Mouse (Mus musculus) heart, embryonic 10.5 days (tissue): ENCODE measurements at regions not wholly inside any gene's neighbourhood (a gene's known extent, or its start where the extent isn't known, plus 50 kb on each side); places are given as distances from the start of the nearest gene placed in this dataset.

ENCODE experiments used
- DNase-seq: peaks from one replicate; pipeline ENCODE4 v3.0.0-alpha.2; 2017; ENCODE audit warnings: low spot score
- H3K27ac ChIP-seq: fragments of 300-500 bp; sonication (generic); 2 replicates; pipeline ENCODE4 v1.5.1; 2016; ENCODE audit warnings: mild to moderate bottlenecking
- H3K27me3 ChIP-seq: fragments of 300-500 bp; sonication (generic); 2 replicates; pipeline ENCODE4 v1.6.1; 2016; ENCODE audit warnings: mild to moderate bottlenecking; ENCODE audit not compliant: poor library complexity, insufficient read depth, severe bottlenecking
- H3K36me3 ChIP-seq: fragments of 300-500 bp; sonication (generic); 2 replicates; pipeline ENCODE4 v1.6.1; 2016; ENCODE audit warnings: mild to moderate bottlenecking, moderate library complexity
- H3K4me1 ChIP-seq: fragments of 300-500 bp; sonication (generic); 2 replicates; pipeline ENCODE4 v1.6.1; 2016; ENCODE audit warnings: mild to moderate bottlenecking
- H3K4me3 ChIP-seq: fragments of 300-500 bp; sonication (generic); 2 replicates; pipeline ENCODE4 v1.5.1; 2016; ENCODE audit warnings: mild to moderate bottlenecking, moderate library complexity
- H3K9me3 ChIP-seq: fragments of 300-500 bp; sonication (generic); 2 replicates; pipeline ENCODE4 v1.6.1; 2016; ENCODE audit warnings: mild to moderate bottlenecking, moderate library complexity
- WGBS: fragments of 180-500 bp; shearing (Covaris S2); methylation state at CpG from one replicate; pipeline ENCODE4 v1.1.7; 2016; 5-methylcytosine and 5-hydroxymethylcytosine counted together

DNA sequence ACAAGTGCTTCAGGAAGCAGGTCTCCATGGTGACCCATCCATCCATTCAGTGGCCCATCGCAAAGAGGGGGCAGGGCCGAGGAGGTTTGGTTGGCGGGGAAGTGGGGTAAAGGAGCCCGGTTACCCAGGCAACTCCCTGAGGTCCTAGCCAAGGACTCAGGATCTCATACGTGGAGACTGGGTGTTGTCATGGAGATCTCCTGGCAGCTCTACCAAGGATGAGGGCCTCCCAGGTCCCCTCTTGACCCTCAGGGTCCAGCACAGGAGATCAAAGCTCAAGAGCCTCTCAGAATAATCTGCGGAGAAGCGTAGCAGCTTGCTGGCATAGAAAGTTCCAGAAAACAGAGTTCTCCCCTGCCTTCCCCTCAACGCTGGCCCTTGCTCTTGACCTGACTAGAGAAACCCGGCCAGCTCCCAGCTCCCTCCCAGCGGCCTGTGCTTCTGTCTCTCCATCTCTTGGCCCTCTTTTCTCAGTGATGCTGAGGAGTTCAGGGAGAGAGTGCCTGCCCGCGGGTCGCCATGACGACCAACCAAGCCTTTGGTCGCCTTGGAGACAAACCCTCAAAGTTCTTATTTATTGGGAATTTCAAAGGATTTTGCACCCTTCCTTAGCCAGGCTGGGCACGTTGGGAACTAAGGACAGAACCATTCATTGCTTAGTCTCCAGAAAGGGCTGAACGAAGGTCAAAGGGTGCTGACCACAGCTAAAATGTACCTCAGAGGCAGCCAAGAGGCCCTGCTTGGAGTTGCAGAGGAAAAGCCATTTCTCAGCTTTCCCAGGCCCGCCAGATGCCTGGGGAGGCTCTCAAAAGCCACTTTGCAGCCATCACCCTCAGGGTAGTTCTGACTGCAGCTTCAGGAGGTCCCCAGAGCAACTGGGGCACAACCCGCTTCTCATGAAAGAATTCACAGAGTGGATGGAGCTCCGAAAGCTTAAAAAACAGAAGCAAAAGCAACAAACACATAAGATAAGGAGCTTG, 60.0 kb downstream of the Ubiad1 start:
- H3K27me3 ChIP-seq, result peaks cover 12% of the 10 kb centered on the region; the same call in 1 of the 2 replicates
- H3K36me3 ChIP-seq, result no peaks in the 10 kb centered on the region
- no peak overlapping the region for H3K27ac ChIP-seq
- H3K4me1 ChIP-seq, result no peaks in the 10 kb centered on the region
- no peaks in the 10 kb centered on the region for H3K9me3 ChIP-seq
- H3K4me3 ChIP-seq, result no peak overlapping the region
- WGBS, result 49% methylated on average over 20 of the region's 20 CpGs
- DNase-seq, result no peak

GRCm38 (mm10) chr4:148380562-148380961, 64.0 kb downstream of the Ubiad1 start:
- Histone ChIP-seq H3K27ac (no peak overlapping the region), H3K9me3 (no peaks in the 10 kb centered on the region), H3K4me3 (no peak overlapping the region), H3K27me3 (0 out of 2 replicates have a peak, but pooled peaks cover 19% of the 10 kb centered on the region), H3K36me3 (no peaks in the 10 kb centered on the region), H3K4me1 (peaks cover 19% of the 10 kb centered on the region)
- no peak for DNase-seq
- WGBS, result 78% methylated on average over 6 of the region's 6 CpGs

DNA sequence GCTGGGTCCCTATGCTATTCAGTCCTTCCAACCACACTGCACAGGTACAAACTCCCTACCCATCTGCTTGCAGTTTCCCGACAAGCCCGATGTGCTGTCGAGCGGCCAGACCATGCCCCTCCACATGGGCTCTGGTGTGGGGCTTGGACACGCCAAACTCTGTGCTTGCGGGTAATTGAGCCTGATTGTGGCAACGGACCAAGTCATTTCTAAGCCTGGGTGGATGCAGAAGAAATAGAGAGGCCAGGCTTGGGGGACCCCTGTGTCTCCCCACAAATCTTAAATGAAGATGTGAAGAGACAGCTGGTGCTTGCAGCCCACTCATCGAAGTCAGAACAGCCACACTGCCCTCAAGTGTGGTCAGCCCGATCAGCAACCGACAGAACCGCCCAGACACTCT, 66.1 kb downstream of the Ubiad1 start:
- Histone ChIP-seq H3K9me3 (no peaks in the 10 kb centered on the region), H3K36me3 (no peaks in the 10 kb centered on the region), H3K27me3 (0 out of 2 replicates have a peak, but pooled peaks cover 19% of the 10 kb centered on the region), H3K4me3 (no peak overlapping the region), H3K4me1 (peaks cover 20% of the 10 kb centered on the region), H3K27ac (no peak overlapping the region)
- 84% methylated on average over 11 of the region's 11 CpGs for WGBS
- DNase-seq, result no peak

- DNase-seq, result no peak
- 57% methylated on average over 8 of the region's 8 CpGs for WGBS
- Histone ChIP-seq H3K27me3 (0 out of 2 replicates have a peak, but pooled peaks cover 19% of the 10 kb centered on the region), H3K4me1 (peaks cover 20% of the 10 kb centered on the region), H3K9me3 (no peaks in the 10 kb centered on the region), H3K27ac (0 out of 2 replicates have a peak overlapping the region, but pooled peaks have one; percentile 36), H3K4me3 (no peak overlapping the region), H3K36me3 (no peaks in the 10 kb centered on the region)
These were observed 67.2 kb downstream of the Ubiad1 start for GRCm38 (mm10) chr4:148377368-148377767.

- Histone ChIP-seq H3K4me3 (no peak overlapping the region), H3K27ac (no peak overlapping the region), H3K27me3 (0 out of 2 replicates have a peak, but pooled peaks cover 19% of the 10 kb centered on the region), H3K9me3 (no peaks in the 10 kb centered on the region), H3K36me3 (no peaks in the 10 kb centered on the region), H3K4me1 (peaks cover 20% of the 10 kb centered on the region)
- no peak for DNase-seq
- WGBS, result 27% methylated on average over 3 of the region's 3 CpGs
These were observed 68.1 kb downstream of the Ubiad1 start for GRCm38 (mm10) chr4:148376439-148376838.

DNA sequence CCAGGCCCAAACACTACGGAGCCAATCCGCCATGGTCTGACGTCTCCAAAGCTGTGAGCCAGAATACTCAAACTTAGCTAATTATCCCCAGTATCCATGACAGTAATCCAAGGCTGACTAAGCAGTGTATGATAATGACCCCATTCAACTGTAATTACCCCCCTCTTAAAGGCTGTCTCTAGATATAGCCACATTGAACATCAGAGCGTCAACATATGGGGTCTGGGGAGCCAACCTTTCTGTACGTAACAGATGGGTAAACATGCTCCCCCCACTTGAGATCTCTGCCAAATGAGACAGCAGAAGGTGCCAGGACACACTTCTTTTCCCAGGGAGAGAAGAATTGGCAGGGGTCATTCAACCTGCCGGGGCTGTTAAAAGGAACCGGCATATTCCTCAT, 73.1 kb downstream of the Ubiad1 start:
- DNase-seq, result no peak
- no peaks in the 10 kb centered on the region for H3K9me3 ChIP-seq
- WGBS, result 85% methylated on average over 7 of the region's 7 CpGs
- H3K4me1 ChIP-seq, result peaks cover 10% of the 10 kb centered on the region
- no peak overlapping the region for H3K27ac ChIP-seq
- no peak overlapping the region for H3K4me3 ChIP-seq
- no peaks in the 10 kb centered on the region for H3K36me3 ChIP-seq
- H3K27me3 ChIP-seq, result no peaks in the 10 kb centered on the region

DNA sequence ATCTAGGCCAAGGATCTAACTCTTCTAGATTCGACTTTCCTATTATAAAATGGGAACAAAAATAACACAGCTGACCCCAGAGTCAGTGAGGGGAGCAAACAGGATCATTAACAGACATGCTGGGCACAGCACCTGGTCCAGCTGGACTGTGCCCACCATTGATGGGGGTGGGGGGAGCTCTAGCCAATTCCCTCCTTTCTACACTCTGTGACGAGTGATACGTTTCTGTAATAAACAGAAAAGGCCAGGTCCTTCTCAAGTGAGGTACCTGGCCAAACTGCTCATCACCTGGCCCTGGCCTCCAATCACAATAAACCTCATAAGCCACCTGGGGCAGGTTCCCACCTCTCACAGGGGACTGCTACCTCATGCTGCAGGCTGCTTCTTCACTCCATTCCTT, 76.9 kb downstream of the Ubiad1 start:
- Histone ChIP-seq H3K27me3 (no peaks in the 10 kb centered on the region), H3K4me1 (no peaks in the 10 kb centered on the region), H3K36me3 (no peaks in the 10 kb centered on the region), H3K4me3 (no peak overlapping the region), H3K9me3 (no peaks in the 10 kb centered on the region), H3K27ac (no peak overlapping the region)
- no peak for DNase-seq
- WGBS, result 64% methylated on average over 3 of the region's 3 CpGs

DNA sequence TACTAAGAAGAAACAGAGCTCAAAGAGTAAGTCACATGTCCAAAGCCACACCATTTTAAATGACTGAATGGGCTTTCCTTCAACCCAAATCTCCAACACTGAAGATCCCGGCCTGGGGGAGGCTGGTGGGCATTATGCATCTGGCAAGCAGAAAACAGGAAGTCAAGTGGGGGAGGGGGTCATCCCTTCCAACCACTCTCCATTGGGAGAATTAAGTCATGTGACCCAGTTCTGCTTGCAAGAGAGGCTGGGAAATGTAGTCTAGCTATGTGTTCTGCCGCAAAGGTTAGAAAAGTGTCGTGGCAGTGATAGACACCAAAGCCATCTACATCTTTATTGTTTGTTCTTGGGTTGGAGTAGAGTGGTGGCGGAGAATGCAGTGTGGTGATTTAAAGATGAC, 78.0 kb upstream of the Disp3 start:
- no peak overlapping the region for H3K4me3 ChIP-seq
- H3K27me3 ChIP-seq, result no peaks in the 10 kb centered on the region
- no peak overlapping the region for H3K27ac ChIP-seq
- no peaks in the 10 kb centered on the region for H3K4me1 ChIP-seq
- WGBS, result 42% methylated on average over 4 of the region's 4 CpGs
- H3K9me3 ChIP-seq, result no peaks in the 10 kb centered on the region
- H3K36me3 ChIP-seq, result no peaks in the 10 kb centered on the region
- no peak for DNase-seq

DNA sequence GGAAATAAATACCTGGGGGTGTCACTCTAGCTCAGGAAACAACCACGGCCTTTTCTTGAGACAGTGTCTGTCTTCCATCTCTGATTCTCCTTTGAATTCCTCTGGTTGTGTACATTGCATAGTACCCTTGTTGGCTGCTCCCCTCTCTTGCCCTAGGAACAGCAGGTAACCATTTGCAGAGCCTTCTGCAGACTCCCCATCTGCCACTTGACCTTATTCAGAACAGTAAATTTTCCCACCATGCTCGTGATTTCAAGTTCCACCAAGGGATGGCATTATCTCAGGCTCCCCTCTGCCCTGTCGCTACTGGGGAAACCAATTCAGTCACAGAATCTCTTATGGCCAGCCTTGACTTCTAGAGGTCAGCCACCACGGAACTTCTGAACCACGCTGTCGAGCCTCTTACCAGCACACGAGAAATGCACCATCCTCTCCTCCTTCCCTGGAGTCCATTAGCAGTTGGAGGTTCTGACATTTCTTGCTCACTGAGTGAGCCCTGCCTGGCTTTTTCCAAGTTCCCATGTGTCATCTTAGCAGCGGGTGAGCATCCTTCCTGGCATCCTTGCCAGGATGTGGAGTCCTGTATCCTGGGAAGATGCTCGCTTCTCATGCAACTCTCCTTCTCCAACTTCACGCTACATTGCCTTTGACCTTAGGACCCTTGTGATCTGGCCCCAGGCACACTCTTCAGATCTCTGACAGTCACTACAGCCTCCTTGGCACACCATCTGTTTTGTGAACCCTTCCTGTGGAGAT, 75.8 kb upstream of the Disp3 start:
- Histone ChIP-seq H3K4me1 (no peaks in the 10 kb centered on the region), H3K27ac (no peak overlapping the region), H3K9me3 (no peaks in the 10 kb centered on the region), H3K36me3 (no peaks in the 10 kb centered on the region), H3K27me3 (no peaks in the 10 kb centered on the region), H3K4me3 (no peak overlapping the region)
- no peak for DNase-seq
- WGBS, result 77% methylated on average over 10 of the region's 10 CpGs

GRCm38 (mm10) chr4:148360931-148361330, 73.2 kb upstream of the Disp3 start:
- DNase-seq, result no peak
- Histone ChIP-seq H3K27me3 (no peaks in the 10 kb centered on the region), H3K27ac (no peak overlapping the region), H3K36me3 (no peaks in the 10 kb centered on the region), H3K4me1 (no peaks in the 10 kb centered on the region), H3K4me3 (no peak overlapping the region), H3K9me3 (no peaks in the 10 kb centered on the region)
- WGBS, result 81% methylated on average over 9 of the region's 9 CpGs

- DNase-seq, result no peak
- Histone ChIP-seq H3K27me3 (no peaks in the 10 kb centered on the region), H3K36me3 (no peaks in the 10 kb centered on the region), H3K4me1 (no peaks in the 10 kb centered on the region), H3K27ac (no peak overlapping the region), H3K4me3 (no peak overlapping the region), H3K9me3 (no peaks in the 10 kb centered on the region)
- 39% methylated on average over 4 of the region's 4 CpGs for whole genome bisulfite sequencing
These were observed 70.6 kb upstream of the Disp3 start for GRCm38 (mm10) chr4:148358336-148358735.

- Histone ChIP-seq H3K9me3 (no peaks in the 10 kb centered on the region), H3K4me3 (no peak overlapping the region), H3K27me3 (no peaks in the 10 kb centered on the region), H3K36me3 (no peaks in the 10 kb centered on the region), H3K4me1 (no peaks in the 10 kb centered on the region), H3K27ac (no peak overlapping the region)
- 81% methylated on average over 10 of the region's 10 CpGs for WGBS
- DNase-seq, result no peak
These were observed 69.5 kb upstream of the Disp3 start for GRCm38 (mm10) chr4:148357221-148357621.

DNA sequence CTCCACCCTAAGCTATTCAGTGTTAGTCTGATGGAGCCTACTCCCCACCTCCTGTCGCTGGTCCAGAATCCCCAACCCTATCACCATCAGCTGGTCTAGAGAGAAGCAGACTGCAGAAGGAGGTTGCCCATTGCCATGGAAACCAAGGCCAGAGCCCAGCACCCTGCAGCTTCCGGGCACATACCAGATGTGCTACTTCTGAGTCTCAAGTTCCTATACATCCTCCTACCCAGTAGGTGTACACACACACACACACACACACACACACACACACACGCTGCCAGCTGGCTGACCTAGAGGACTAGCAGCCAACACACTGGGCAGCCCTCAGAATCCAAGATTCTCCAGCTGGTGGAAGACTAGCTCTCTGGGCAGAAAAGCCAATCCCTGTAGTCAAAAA, 68.9 kb upstream of the Disp3 start:
- Histone ChIP-seq H3K27ac (no peak overlapping the region), H3K9me3 (no peaks in the 10 kb centered on the region), H3K4me3 (no peak overlapping the region), H3K36me3 (no peaks in the 10 kb centered on the region), H3K27me3 (no peaks in the 10 kb centered on the region), H3K4me1 (no peaks in the 10 kb centered on the region)
- no peak for DNase-seq
- WGBS, result 76% methylated on average over 3 of the region's 3 CpGs
